Mouse (Mus musculus) CD4-positive, CD25-positive, alpha-beta regulatory T cell, adult 4 months (primary cell): Measurements from ENCODE around the gene Tex21. TPM values are rescaled to one million over a fixed set of nuclear protein-coding genes. Genes with fewer than 3 reads are reported as not detected.
A peak's percentile ranks its signal among the peaks of the same experiment; 100 is the strongest.
"Not testable (repeated sequence)": the region's sequence is repeated elsewhere in the genome, so short reads cannot be mapped to it uniquely, and the experiment has no call there.

ENCODE experiments used
- ATAC-seq: one replicate; pipeline ENCODE4 v1.8.0; 2017
- polyA plus RNA-seq, 2 experiments: library from polyadenylated mRNA; unstranded; fragments of 100-300 nt; shearing (Covaris generic); gene quantifications; one replicate each; pipeline ENCODE4 v1.2.1; 2017

Tex21 gene
- polyA plus RNA-seq, 2 experiments from 2014 or later: not detected

- no peak for ATAC-seq
Measured at GRCm38 (mm10) chr12:76256114-76256843, 9.7 kb upstream of the Tex21 start.

- peak; percentile 3 for ATAC-seq
Measured at GRCm38 (mm10) chr12:76255499-76255875, 8.9 kb upstream of the Tex21 start.

DNA sequence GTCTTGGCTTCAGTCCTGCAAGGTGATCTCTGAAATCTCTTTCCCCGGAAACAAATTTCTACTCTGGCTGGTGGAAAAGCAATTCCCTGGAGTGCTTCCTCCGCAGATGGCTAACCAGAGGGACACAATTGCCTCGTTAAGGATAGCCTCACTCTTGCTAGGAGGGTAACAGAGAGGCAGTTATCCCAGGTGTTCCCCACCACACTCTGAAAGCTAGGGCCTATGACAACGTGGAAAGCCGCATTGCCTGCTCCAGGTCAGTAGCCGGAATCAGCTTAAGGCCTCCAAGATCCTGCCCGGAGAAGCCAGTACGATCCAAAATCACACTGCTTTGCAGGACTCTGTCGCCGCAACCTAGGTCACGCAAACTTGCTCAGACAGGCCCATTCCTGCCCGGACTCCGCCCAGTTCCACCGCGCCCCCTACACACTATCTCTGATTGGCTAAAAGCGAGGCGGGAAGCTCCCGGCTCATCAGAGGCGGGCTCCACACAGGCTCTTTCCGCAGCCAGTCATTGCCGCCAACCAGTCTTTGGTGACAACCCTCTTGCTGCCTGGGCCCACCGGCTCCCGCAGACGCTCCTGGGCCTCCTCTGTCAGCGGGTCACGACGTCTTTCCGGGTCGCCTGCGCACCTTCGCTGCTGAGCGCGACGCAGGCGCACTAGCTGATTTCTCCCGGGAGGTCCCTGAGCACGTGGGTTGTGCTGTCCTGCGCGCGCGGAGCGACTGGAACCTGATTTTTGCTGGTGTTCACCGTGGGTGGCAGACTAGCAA, 8.4 kb upstream of the Tex21 start, which contains the start of gene Mthfd1:
Gene Mthfd1 (plus strand): TSS at position 574 of the 774 bp plus-strand sequence.
- ATAC-seq: peak; percentile 95

GRCm38 (mm10) chr12:76253991-76254390, 7.4 kb upstream of the Tex21 start:
- ATAC-seq: no peak

- no peak for ATAC-seq
Measured at GRCm38 (mm10) chr12:76253591-76253990, 7.0 kb upstream of the Tex21 start.

GRCm38 (mm10) chr12:76253090-76253489, 6.5 kb upstream of the Tex21 start:
- no peak for ATAC-seq

- ATAC-seq: no peak
Measured at GRCm38 (mm10) chr12:76244981-76245380, 1.6 kb downstream of the Tex21 start.

DNA sequence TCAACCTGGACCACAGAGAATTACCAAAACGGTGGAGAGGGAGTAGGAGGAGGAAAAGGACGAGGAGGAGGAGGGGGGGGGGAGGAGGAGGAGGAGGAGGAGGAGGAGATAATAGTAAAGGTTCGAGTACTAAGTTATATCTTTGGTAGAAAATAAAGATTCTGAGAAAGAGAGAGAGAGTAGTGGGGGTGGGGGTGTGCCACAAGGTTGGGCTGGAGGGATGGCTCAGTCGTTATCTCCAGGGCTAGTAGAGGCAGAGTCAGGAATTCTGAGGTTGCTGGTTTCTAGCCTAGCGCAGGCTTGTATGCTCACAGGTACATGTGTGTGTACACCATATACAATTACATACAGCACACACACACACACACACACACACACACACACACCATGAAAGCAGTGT, 4.7 kb downstream of the Tex21 start:
- ATAC-seq: no peak

- ATAC-seq: no peak
Measured at GRCm38 (mm10) chr12:76241084-76241483, 5.5 kb downstream of the Tex21 start.

GRCm38 (mm10) chr12:76240670-76241069, 5.9 kb downstream of the Tex21 start:
- no peak for ATAC-seq

DNA sequence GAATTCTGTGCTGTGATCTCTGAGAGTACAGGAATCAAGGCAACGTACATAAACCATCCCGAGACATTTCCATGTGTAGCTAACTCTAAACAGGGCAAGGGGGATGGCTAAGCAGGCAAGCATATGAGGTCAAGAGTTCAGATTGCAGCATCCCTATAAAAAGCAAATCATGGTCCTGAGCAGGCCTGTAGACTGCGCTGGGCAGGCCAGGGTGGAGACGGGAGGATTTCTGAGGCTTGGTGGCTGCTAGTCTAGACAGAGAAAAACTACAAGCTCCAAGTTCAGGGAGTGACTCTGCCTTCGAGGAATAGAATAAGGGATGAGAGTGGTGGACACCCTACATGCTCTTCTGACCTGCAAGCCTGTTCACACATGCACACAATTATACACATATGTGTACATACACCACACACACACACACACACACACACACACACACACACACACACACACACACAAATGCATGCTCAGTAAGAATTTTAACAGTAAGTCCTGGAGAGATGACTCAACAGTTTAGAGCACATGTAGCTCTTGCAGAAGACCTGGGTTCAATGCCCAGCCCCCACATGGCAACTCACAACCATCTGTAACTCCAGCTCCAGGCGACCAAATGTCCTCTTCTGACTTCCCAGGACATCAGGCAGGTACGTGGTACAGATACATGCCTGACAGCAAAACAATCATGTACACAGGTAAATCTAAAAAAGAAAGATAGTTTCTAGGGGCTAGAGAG, 6.5 kb downstream of the Tex21 start:
- ATAC-seq: no peak

- no peak for ATAC-seq
Measured at GRCm38 (mm10) chr12:76239145-76239838, 7.3 kb downstream of the Tex21 start.

- ATAC-seq: no peak
Measured at GRCm38 (mm10) chr12:76235253-76235652, 11.3 kb downstream of the Tex21 start.

GRCm38 (mm10) chr12:76230644-76231043, 15.9 kb downstream of the Tex21 start:
- ATAC-seq: no peak

DNA sequence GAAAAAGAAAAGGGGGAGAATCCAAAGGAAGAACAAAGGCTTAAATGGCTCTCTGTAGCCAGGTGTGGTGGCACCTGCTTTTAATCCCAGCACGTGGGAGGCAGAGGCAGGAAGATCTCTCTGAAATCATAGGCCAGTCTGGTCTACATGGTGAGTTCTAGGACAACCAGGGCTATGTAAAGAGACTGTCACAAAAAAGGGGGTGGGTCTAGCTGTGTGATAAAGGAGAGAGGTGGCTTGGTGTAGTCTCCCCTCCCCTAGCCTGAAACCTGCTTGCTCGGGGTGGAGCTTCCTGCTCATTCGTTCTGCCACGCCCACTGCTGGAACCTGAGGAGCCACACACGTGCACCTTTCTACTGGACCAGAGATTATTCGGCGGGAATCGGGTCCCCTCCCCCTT, 24.4 kb downstream of the Tex21 start:
- not testable (repeated sequence) for ATAC-seq

DNA sequence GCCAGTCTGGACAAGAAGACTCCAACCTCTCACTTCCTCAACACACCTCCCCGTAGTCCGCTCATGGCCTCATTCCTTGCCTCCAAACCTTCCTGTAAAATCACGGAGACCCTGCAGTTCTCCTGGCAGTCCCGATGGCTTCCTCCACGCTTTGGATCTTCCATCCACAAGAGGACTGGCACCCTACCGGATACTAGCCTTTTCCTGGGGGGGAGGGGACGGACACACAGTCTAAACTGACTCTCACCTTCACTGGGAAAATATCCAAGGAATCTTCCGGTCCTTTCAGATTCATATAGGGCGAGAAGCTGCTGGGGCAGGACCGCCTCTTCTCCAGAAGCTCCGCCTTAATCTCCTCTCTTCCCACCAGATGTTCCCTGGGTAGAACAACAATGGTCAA, 29.8 kb downstream of the Tex21 start:
- no peak for ATAC-seq

GRCm38 (mm10) chr12:76215121-76215520, 31.4 kb downstream of the Tex21 start:
- ATAC-seq: no peak

- no peak for ATAC-seq
Measured at GRCm38 (mm10) chr12:76209429-76209974, 37.0 kb downstream of the Tex21 start.

DNA sequence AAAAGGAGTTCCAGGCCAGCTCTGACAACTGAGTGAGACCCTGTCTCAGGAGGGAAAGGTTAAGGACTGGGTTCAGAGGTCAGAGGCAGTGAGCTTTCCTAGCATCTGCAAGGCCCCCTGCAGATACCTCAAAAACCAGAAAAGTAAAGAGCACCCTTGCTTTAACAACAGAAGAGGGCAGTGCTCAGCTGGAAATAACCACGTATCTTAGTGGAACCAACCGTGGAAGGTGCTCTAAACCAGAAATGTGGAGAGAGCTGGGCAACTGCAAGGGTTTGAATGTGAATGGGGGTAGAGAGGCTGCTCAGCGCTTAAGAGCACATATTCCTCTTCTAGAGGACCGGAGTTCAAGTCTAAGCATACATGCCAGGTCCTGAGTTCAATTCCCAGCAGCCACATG, 46.2 kb downstream of the Tex21 start:
- no peak for ATAC-seq

DNA sequence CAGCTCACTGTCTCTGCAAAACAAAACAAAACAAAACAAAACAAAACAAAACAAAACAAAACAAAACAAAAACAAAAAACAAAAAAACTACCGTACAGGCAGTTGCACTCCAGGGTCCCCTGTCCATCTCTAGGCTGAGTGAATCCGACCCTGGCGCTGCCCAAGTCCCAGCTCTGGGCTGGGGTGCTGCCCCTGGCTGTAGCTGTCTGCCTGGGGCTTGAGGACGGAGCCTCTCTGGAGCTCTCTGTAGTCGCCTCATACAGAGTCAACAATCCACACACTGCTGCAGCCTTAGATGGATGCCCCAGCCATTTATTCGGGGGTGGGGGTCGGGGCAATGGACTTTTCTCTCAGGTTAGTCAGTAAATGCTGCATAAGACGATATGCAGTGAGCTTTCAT, 49.5 kb downstream of the Tex21 start:
- ATAC-seq: no peak

DNA sequence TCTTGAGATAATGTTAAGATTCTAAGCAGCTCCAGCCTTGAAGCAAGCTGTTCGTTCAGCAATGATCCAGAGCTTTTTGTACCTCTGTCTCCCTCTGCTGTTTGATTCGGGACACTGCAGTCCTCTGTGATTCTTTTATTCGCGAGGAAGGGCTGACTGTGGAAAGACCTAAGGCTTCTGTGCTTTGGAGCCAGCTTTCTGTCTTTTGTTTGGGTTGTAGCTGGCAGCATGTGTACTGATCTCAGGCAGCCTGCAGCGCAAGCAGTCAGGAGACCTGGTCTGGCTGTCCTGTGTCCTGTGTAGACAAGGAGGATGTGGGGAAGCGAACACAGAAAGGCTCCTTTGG, 49.9 kb downstream of the Tex21 start:
- ATAC-seq: peak; percentile 87

DNA sequence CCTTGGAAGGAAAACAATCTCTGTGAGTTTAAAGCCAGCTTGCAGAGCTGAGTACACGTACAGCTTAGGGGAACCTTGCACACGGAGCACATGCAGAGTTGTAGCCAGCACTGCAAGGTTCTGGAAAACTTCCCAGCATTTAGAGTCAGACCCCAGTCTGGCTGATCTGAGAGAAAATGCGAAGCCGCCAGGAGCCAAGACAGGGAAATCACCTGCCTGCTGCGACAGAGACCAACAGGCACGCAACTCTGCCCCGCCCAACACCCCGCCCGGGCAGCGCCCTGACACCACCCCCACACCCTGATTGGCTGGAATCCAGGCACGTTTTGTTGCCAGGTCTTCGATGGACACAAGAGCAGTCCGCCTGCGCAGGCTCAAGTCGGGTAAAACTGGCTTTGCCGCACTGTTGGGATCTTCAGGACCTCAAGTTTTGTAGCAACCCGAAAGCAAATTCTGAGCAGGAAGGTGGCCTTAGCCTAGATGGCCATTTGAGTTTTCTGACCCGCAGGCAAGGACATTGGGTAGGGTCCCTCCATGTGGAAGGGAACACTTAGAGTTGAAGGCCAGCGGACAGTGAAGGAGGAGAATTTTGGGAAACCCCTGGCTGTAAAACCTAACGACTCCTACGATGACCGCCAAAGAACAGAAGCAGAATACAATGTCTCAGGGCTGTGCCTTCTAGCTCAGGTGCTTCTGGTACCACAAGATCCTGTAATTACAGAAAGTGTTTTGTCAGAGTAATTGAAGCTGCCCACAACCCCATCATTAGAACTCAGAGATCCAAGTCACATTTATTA, 50.4 kb downstream of the Tex21 start:
- ATAC-seq: peak; percentile 74
